ENCODE assay signal across 9 mouse cellular contexts in genomic region chr14:25588946-25589937, GRCm38 (mm10).
DNase-seq lines count a peak whose midpoint lies in the region; ATAC-seq and TF ChIP-seq lines count a peak whose summit lies in the region.
"Had no signal": no experiment of that assay in that cellular context is flagged by ENCODE, and none has a peak within 500 bp of the region (broad histone marks: within the 10 kb centered on the region; RNA-seq: fewer than 3 reads in every experiment).

No protein-coding gene starts in this region.

- peak overlapping the region; percentile 79 for H3K27ac ChIP-seq in kidney, postnatal 0 days
- H3K27ac ChIP-seq in forebrain, embryonic 10.5 days: peak overlapping the region; percentile 97
- peak overlapping the region; percentile 99 for H3K27ac ChIP-seq in hindbrain, embryonic 12.5 days
- peak overlapping the region; percentile 96 for H3K27ac ChIP-seq in midbrain, embryonic 15.5 days
- H3K27ac ChIP-seq: liver, embryonic 14.5 days had no signal

- no peak for ATAC-seq in kidney, postnatal 0 days (replicated peaks; ENCODE audit: low FRiP score, low read depth)
- no peak for ATAC-seq in hindbrain, embryonic 12.5 days (ENCODE audit: low FRiP score)
- no peak for ATAC-seq in midbrain, embryonic 15.5 days (replicated peaks)

- H3K9ac ChIP-seq in kidney, postnatal 0 days (ENCODE audit: low read depth, low read length): no peak overlapping the region
- peak overlapping the region; percentile 38 for H3K9ac ChIP-seq in hindbrain, embryonic 12.5 days
- H3K9ac ChIP-seq in midbrain, embryonic 15.5 days: no peak overlapping the region
- H3K9ac ChIP-seq: liver, embryonic 14.5 days had no signal

- TF ChIP-seq CTCF in kidney, postnatal 0 days (IDR thresholded peaks at IDR 0.05; ENCODE audit: low read depth): no peak

- WGBS in kidney, postnatal 0 days: 67% methylated on average over 16 of the region's 16 CpGs
- WGBS in forebrain, embryonic 10.5 days: 67% methylated on average over 16 of the region's 16 CpGs
- 50% methylated on average over 16 of the region's 16 CpGs for WGBS in hindbrain, embryonic 12.5 days
- 55% methylated on average over 16 of the region's 16 CpGs for WGBS in midbrain, embryonic 15.5 days

- no peaks in the 10 kb centered on the region for H3K9me3 ChIP-seq in kidney, postnatal 0 days (replicated peaks; ENCODE audit: low read length)
- H3K9me3 ChIP-seq in forebrain, embryonic 10.5 days: no peaks in the 10 kb centered on the region
- no peaks in the 10 kb centered on the region for H3K9me3 ChIP-seq in hindbrain, embryonic 12.5 days (replicated peaks)
- H3K9me3 ChIP-seq in midbrain, embryonic 15.5 days: no peaks in the 10 kb centered on the region

- H3K4me1 ChIP-seq in kidney, postnatal 0 days (replicated peaks; ENCODE audit: insufficient read depth, low read length): peaks cover 41% of the 10 kb centered on the region
- peaks cover 95% of the 10 kb centered on the region for H3K4me1 ChIP-seq in forebrain, embryonic 10.5 days
- peaks cover 85% of the 10 kb centered on the region for H3K4me1 ChIP-seq in hindbrain, embryonic 12.5 days
- peaks cover 82% of the 10 kb centered on the region for H3K4me1 ChIP-seq in midbrain, embryonic 15.5 days

- no peak overlapping the region for H3K4me3 ChIP-seq in kidney, postnatal 0 days (replicated peaks; ENCODE audit: low read depth, low read length)
- H3K4me3 ChIP-seq in forebrain, embryonic 10.5 days: no peak overlapping the region
- H3K4me3 ChIP-seq in hindbrain, embryonic 12.5 days: no peak overlapping the region
- no peak overlapping the region for H3K4me3 ChIP-seq in midbrain, embryonic 15.5 days

- 0 out of 2 replicates have a peak, but pooled peaks cover 6% of the 10 kb centered on the region for H3K36me3 ChIP-seq in kidney, postnatal 0 days (ENCODE audit: insufficient read depth, low read length)
- H3K36me3 ChIP-seq in forebrain, embryonic 10.5 days (replicated peaks): peaks cover 52% of the 10 kb centered on the region
- H3K36me3 ChIP-seq in hindbrain, embryonic 12.5 days: peaks cover 5% of the 10 kb centered on the region; the same call in 1 of the 2 replicates
- no peaks in the 10 kb centered on the region for H3K36me3 ChIP-seq in midbrain, embryonic 15.5 days (replicated peaks)

- H3K4me2 ChIP-seq in kidney, postnatal 0 days (ENCODE audit: low read length): no peak overlapping the region
- no peak overlapping the region for H3K4me2 ChIP-seq in hindbrain, embryonic 12.5 days (replicated peaks)
- no peak overlapping the region for H3K4me2 ChIP-seq in midbrain, embryonic 15.5 days

- DNase-seq in kidney, postnatal 0 days (ENCODE audit: low spot score): no peak
- no peak for DNase-seq in kidney, adult 8-10 months
- DNase-seq in adrenal gland, postnatal 36 days: peak; percentile 66 to 74
- DNase-seq in forebrain, embryonic 10.5 days (ENCODE audit: extremely low spot score, low spot score): no peak
- DNase-seq in c-Kit-positive CD71-positive TER-119-positive erythroid progenitor cells, embryonic 14.5 days (ENCODE audit: low spot score): no peak
- no peak for DNase-seq in testis, postnatal 10 days (ENCODE audit: low spot score)

- H3K27me3 ChIP-seq in kidney, postnatal 0 days (ENCODE audit: insufficient read depth, low read length): no peaks in the 10 kb centered on the region
- H3K27me3 ChIP-seq in forebrain, embryonic 10.5 days (ENCODE audit: poor library complexity, severe bottlenecking): no peaks in the 10 kb centered on the region
- H3K27me3 ChIP-seq in hindbrain, embryonic 12.5 days: no peaks in the 10 kb centered on the region
- no peaks in the 10 kb centered on the region for H3K27me3 ChIP-seq in midbrain, embryonic 15.5 days (replicated peaks)

Comparison
In these comparisons a context has a peak if more than half of its experiments do, and no peak if none do; other contexts are left out.
1. DNase-seq: peak in adrenal gland, postnatal 36 days (2 of 2); none in kidney, postnatal 0 days (single experiment), kidney, adult 8-10 months (0 of 2), forebrain, embryonic 10.5 days (single experiment), c-Kit-positive CD71-positive TER-119-positive erythroid progenitor cells, embryonic 14.5 days (single experiment) and testis, postnatal 10 days (single experiment).
2. Peak in every context shown above with its lines, with median percentiles within 50 percentile points of each other: H3K27ac ChIP-seq.